Mouse (Mus musculus): Measurements from ENCODE around the gene Castor1.
A peak's percentile ranks its signal among the peaks of the same experiment; 100 is the strongest.

Gene Castor1

GRCm38 (mm10) chr11:4206563-4206962, 11.5 kb upstream of the Castor1 start:
- no peak for DNase-seq (ENCODE audit: low read depth, low spot score)

GRCm38 (mm10) chr11:4207655-4208054, 10.4 kb upstream of the Castor1 start:
- DNase-seq (ENCODE audit: low read depth, low spot score) = no peak

- DNase-seq (ENCODE audit: low read depth, low spot score) = no peak
Measured at GRCm38 (mm10) chr11:4209556-4209955, 8.5 kb upstream of the Castor1 start.

GRCm38 (mm10) chr11:4210786-4211185, 7.2 kb upstream of the Castor1 start:
- DNase-seq (ENCODE audit: low read depth, low spot score) = no peak

GRCm38 (mm10) chr11:4213107-4213506, 4.9 kb upstream of the Castor1 start:
- no peak for DNase-seq (ENCODE audit: low read depth, low spot score)

- DNase-seq (ENCODE audit: low read depth, low spot score) = no peak
Measured at GRCm38 (mm10) chr11:4214572-4214971, 3.5 kb upstream of the Castor1 start.

- no peak for DNase-seq (ENCODE audit: low read depth, low spot score)
Measured at GRCm38 (mm10) chr11:4215061-4215460, 3.0 kb upstream of the Castor1 start.

GRCm38 (mm10) chr11:4216248-4217000, 1.6 kb upstream of the Castor1 start:
- no peak for DNase-seq (ENCODE audit: low read depth, low spot score)

GRCm38 (mm10) chr11:4218637-4219036, 612 bp downstream of the Castor1 start:
- no peak for DNase-seq (ENCODE audit: low read depth, low spot score)

GRCm38 (mm10) chr11:4219317-4219751, 1.3 kb downstream of the Castor1 start:
- DNase-seq (ENCODE audit: low read depth, low spot score) = no peak

- no peak for DNase-seq (ENCODE audit: low read depth, low spot score)
Measured at GRCm38 (mm10) chr11:4219908-4220307, 1.9 kb downstream of the Castor1 start.

GRCm38 (mm10) chr11:4220443-4221400, 2.7 kb downstream of the Castor1 start:
- DNase-seq (ENCODE audit: low read depth, low spot score) = peak; percentile 77

GRCm38 (mm10) chr11:4222046-4222950, 4.3 kb downstream of the Castor1 start:
- no peak for DNase-seq (ENCODE audit: low read depth, low spot score)

- DNase-seq (ENCODE audit: low read depth, low spot score) = peak; percentile 82
Measured at GRCm38 (mm10) chr11:4223393-4224188, 5.6 kb downstream of the Castor1 start.

GRCm38 (mm10) chr11:4224223-4224622, 6.2 kb downstream of the Castor1 start:
- no peak for DNase-seq (ENCODE audit: low read depth, low spot score)

GRCm38 (mm10) chr11:4226569-4227325, 8.7 kb downstream of the Castor1 start:
- DNase-seq (ENCODE audit: low read depth, low spot score) = no peak

- DNase-seq (ENCODE audit: low read depth, low spot score) = no peak
Measured at GRCm38 (mm10) chr11:4228463-4228862, 10.4 kb downstream of the Castor1 start.

GRCm38 (mm10) chr11:4229841-4230240, 11.8 kb downstream of the Castor1 start:
- no peak for DNase-seq (ENCODE audit: low read depth, low spot score)

- no peak for DNase-seq (ENCODE audit: low read depth, low spot score)
Measured at GRCm38 (mm10) chr11:4231435-4231834, 13.4 kb downstream of the Castor1 start.

GRCm38 (mm10) chr11:4232644-4233043, 14.6 kb downstream of the Castor1 start:
- no peak for DNase-seq (ENCODE audit: low read depth, low spot score)
